Mouse (Mus musculus) lung, postnatal 36 days (tissue): ENCODE results near the gene Axin1.

Experiments used
- DNase-seq: peaks from one replicate; pipeline ENCODE4 v3.0.0; 2022; ENCODE audit warnings: mixed read lengths

Axin1 gene

GRCm38 (mm10) chr17:26243471-26244100 is 105.1 kb downstream of the Axin1 start:
- peak; percentile 87 for DNase-seq

- peak; percentile 98 for DNase-seq
Measured at GRCm38 (mm10) chr17:26244101-26244841, 105.8 kb downstream of the Axin1 start, which contains the start of gene Fam234a. Fam234a (minus strand) TSS chr17:26244242.
